Mouse (Mus musculus) embryonic facial prominence, embryonic 14.5 days (tissue): ENCODE results near the gene Clk1. TPM values are rescaled to one million over a fixed set of nuclear protein-coding genes. Genes with fewer than 3 reads are reported as not detected.

ENCODE experiments used
- ATAC-seq: fragments of 200-750 bp; cut with Nextera tagmentation; 2 replicates; pipeline ENCODE4 v1.8.0; 2017; ENCODE audit warnings: low read depth, moderate number of reproducible peaks, moderate TSS enrichment
- DNase-seq: peaks from one replicate; pipeline ENCODE4 v3.0.0-alpha.2; 2015; ENCODE audit warnings: low spot score
- H3K27ac ChIP-seq: fragments of 300-500 bp; sonication (generic); replicated peaks from 2 replicates; pipeline ENCODE4 v1.5.1; 2014; ENCODE audit warnings: low read depth, mild to moderate bottlenecking, low read length, moderate library complexity
- H3K27me3 ChIP-seq: fragments of 300-500 bp; sonication (generic); replicated peaks from 2 replicates; pipeline ENCODE4 v1.6.1; 2014; ENCODE audit warnings: low read length; ENCODE audit not compliant: control insufficient read depth, insufficient read depth
- H3K36me3 ChIP-seq: fragments of 300-500 bp; sonication (generic); 2 replicates; pipeline ENCODE4 v1.6.1; 2014; ENCODE audit warnings: low read length, mixed read lengths; ENCODE audit not compliant: control insufficient read depth, insufficient read depth
- H3K4me1 ChIP-seq: fragments of 300-500 bp; sonication (generic); 2 replicates; pipeline ENCODE4 v1.6.1; 2014; ENCODE audit warnings: antibody characterized with exemption, low read length; ENCODE audit not compliant: control insufficient read depth, insufficient read depth
- H3K4me2 ChIP-seq: fragments of 300-500 bp; sonication (generic); 2 replicates; pipeline ENCODE4 v1.6.1; 2014; ENCODE audit warnings: low read depth, mild to moderate bottlenecking, low read length, moderate library complexity, mixed read lengths
- H3K4me3 ChIP-seq: fragments of 300-500 bp; sonication (generic); 2 replicates; pipeline ENCODE4 v1.5.1; 2014; ENCODE audit warnings: low read depth, mild to moderate bottlenecking, low read length
- H3K9ac ChIP-seq: fragments of 300-500 bp; sonication (generic); 2 replicates; pipeline ENCODE4 v1.6.1; 2014; ENCODE audit warnings: low read depth, mild to moderate bottlenecking, low read length, moderate library complexity, mixed read lengths
- H3K9me3 ChIP-seq: fragments of 300-500 bp; sonication (generic); 2 replicates; pipeline ENCODE4 v1.6.1; 2016; ENCODE audit warnings: low read length; ENCODE audit not compliant: control insufficient read depth
- WGBS: fragments of 180-500 bp; shearing (Covaris S2); extraction: QIAGEN DNeasy Blood & Tissue Kit; methylation state at CpG from one replicate; pipeline ENCODE4 v1.1.7; 2014; 5-methylcytosine and 5-hydroxymethylcytosine counted together
- polyA plus RNA-seq: library from polyadenylated mRNA; unstranded; fragments of >200 nt; fragmentation: Nextera tagmentation; extraction: Ambion mirVana; gene quantifications from 2 replicates; pipeline ENCODE4 v1.2.1, GENCODE M21; 2014

Clk1 gene
- polyA plus RNA-seq, 1 experiment from 2014 or later = 196 TPM

- no peak overlapping the region for H3K4me3 ChIP-seq
- H3K27me3 ChIP-seq = no peaks in the 10 kb centered on the region
- peaks cover 95% of the 10 kb centered on the region for H3K36me3 ChIP-seq
- H3K27ac ChIP-seq = no peak overlapping the region
- ATAC-seq (no peak), DNase-seq (no peak)
- H3K4me2 ChIP-seq = no peak overlapping the region
- H3K9ac ChIP-seq = no peak overlapping the region
- no peaks in the 10 kb centered on the region for H3K9me3 ChIP-seq
- peaks cover 3% of the 10 kb centered on the region; the same call in 1 of the 2 replicates for H3K4me1 ChIP-seq
- 15% methylated on average over 1 of the region's 1 CpGs for WGBS
Observed at GRCm38 (mm10) chr1:58415442-58415841, 8.4 kb downstream of the Clk1 start.

GRCm38 (mm10) chr1:58410776-58411175 lies 13.1 kb downstream of the Clk1 start:
- Histone ChIP-seq H3K9me3 (no peaks in the 10 kb centered on the region), H3K27ac (no peak overlapping the region), H3K9ac (no peak overlapping the region), H3K4me1 (no peaks in the 10 kb centered on the region), H3K4me3 (no peak overlapping the region), H3K27me3 (no peaks in the 10 kb centered on the region), H3K4me2 (no peak overlapping the region), H3K36me3 (peaks cover 79% of the 10 kb centered on the region)
- DNase-seq (no peak), ATAC-seq (no peak)
- 85% methylated on average over 7 of the region's 7 CpGs for WGBS

- 78% methylated on average over 3 of the region's 3 CpGs for WGBS
- Histone ChIP-seq H3K4me2 (no peak overlapping the region), H3K4me1 (no peaks in the 10 kb centered on the region), H3K9ac (no peak overlapping the region), H3K9me3 (no peaks in the 10 kb centered on the region), H3K4me3 (no peak overlapping the region), H3K27ac (no peak overlapping the region), H3K27me3 (no peaks in the 10 kb centered on the region), H3K36me3 (peaks cover 77% of the 10 kb centered on the region)
- DNase-seq = no peak
- no peak for ATAC-seq
Observed at GRCm38 (mm10) chr1:58410198-58410588, 13.7 kb downstream of the Clk1 start.

- no peak overlapping the region for H3K9ac ChIP-seq
- H3K27me3 ChIP-seq = no peaks in the 10 kb centered on the region
- H3K36me3 ChIP-seq = peaks cover 76% of the 10 kb centered on the region
- no peak overlapping the region for H3K27ac ChIP-seq
- no peak for ATAC-seq
- 78% methylated on average over 5 of the region's 5 CpGs for WGBS
- DNase-seq = no peak
- no peaks in the 10 kb centered on the region for H3K4me1 ChIP-seq
- H3K9me3 ChIP-seq = no peaks in the 10 kb centered on the region
- no peak overlapping the region for H3K4me2 ChIP-seq
- no peak overlapping the region for H3K4me3 ChIP-seq
Observed at GRCm38 (mm10) chr1:58409553-58410197, 14.2 kb downstream of the Clk1 start.

- no peak overlapping the region for H3K27ac ChIP-seq
- no peak overlapping the region for H3K4me3 ChIP-seq
- no peak overlapping the region for H3K4me2 ChIP-seq
- no peak overlapping the region for H3K9ac ChIP-seq
- no peak for DNase-seq
- no peaks in the 10 kb centered on the region for H3K27me3 ChIP-seq
- peaks cover 76% of the 10 kb centered on the region for H3K36me3 ChIP-seq
- 83% methylated on average over 6 of the region's 6 CpGs for WGBS
- ATAC-seq = no peak
- no peaks in the 10 kb centered on the region for H3K4me1 ChIP-seq
- H3K9me3 ChIP-seq = no peaks in the 10 kb centered on the region
Observed at GRCm38 (mm10) chr1:58408141-58408540, 15.7 kb downstream of the Clk1 start.

- peaks cover 76% of the 10 kb centered on the region for H3K36me3 ChIP-seq
- H3K4me3 ChIP-seq = no peak overlapping the region
- ATAC-seq = no peak
- 98% methylated on average over 7 of the region's 7 CpGs for WGBS
- H3K27me3 ChIP-seq = no peaks in the 10 kb centered on the region
- no peaks in the 10 kb centered on the region for H3K4me1 ChIP-seq
- no peak for DNase-seq
- H3K4me2 ChIP-seq = no peak overlapping the region
- H3K9ac ChIP-seq = no peak overlapping the region
- no peaks in the 10 kb centered on the region for H3K9me3 ChIP-seq
- no peak overlapping the region for H3K27ac ChIP-seq
Observed at GRCm38 (mm10) chr1:58407321-58407720, 16.5 kb downstream of the Clk1 start.

GRCm38 (mm10) chr1:58403745-58404144 lies 20.1 kb downstream of the Clk1 start:
- Histone ChIP-seq H3K4me1 (no peaks in the 10 kb centered on the region), H3K9ac (no peak overlapping the region), H3K4me3 (no peak overlapping the region), H3K4me2 (no peak overlapping the region), H3K36me3 (peaks cover 86% of the 10 kb centered on the region), H3K27ac (no peak overlapping the region), H3K9me3 (no peaks in the 10 kb centered on the region), H3K27me3 (no peaks in the 10 kb centered on the region)
- WGBS = 94% methylated on average over 5 of the region's 5 CpGs
- DNase-seq (no peak), ATAC-seq (no peak)

- no peak overlapping the region for H3K4me2 ChIP-seq
- DNase-seq (no peak), ATAC-seq (no peak)
- 93% methylated on average over 6 of the region's 6 CpGs for WGBS
- H3K9ac ChIP-seq = no peak overlapping the region
- H3K4me3 ChIP-seq = no peak overlapping the region
- H3K36me3 ChIP-seq = peaks cover 91% of the 10 kb centered on the region
- no peaks in the 10 kb centered on the region for H3K4me1 ChIP-seq
- H3K9me3 ChIP-seq = no peaks in the 10 kb centered on the region
- no peaks in the 10 kb centered on the region for H3K27me3 ChIP-seq
- no peak overlapping the region for H3K27ac ChIP-seq
Observed at GRCm38 (mm10) chr1:58401396-58401795, 22.5 kb downstream of the Clk1 start.

GRCm38 (mm10) chr1:58397731-58398130 lies 26.1 kb downstream of the Clk1 start:
- Histone ChIP-seq H3K4me3 (no peak overlapping the region), H3K27me3 (no peaks in the 10 kb centered on the region), H3K4me2 (no peak overlapping the region), H3K36me3 (peaks cover 82% of the 10 kb centered on the region), H3K9ac (no peak overlapping the region), H3K9me3 (no peaks in the 10 kb centered on the region), H3K4me1 (peaks cover 4% of the 10 kb centered on the region; the same call in 1 of the 2 replicates), H3K27ac (no peak overlapping the region)
- WGBS = 95% methylated on average over 6 of the region's 6 CpGs
- DNase-seq = no peak
- no peak for ATAC-seq
